Mouse (Mus musculus) heart, postnatal 25 days (tissue): ENCODE measurements around the gene Frat2. TPM values are rescaled to one million over a fixed set of nuclear protein-coding genes. Genes with fewer than 3 reads are reported as not detected.

Source experiments
- DNase-seq: peaks from one replicate; pipeline ENCODE4 v3.0.0; 2022; ENCODE audit warnings: low spot score
- intact Hi-C: fragments of 180-260 bp; cut with DNase I; formaldehyde crosslinking; loops from one replicate; pipeline ENCODE4 v1.15.1; 2025
- total RNA-seq, 2 experiments: library from RNA; stranded (reverse); gene quantifications; 2 replicates each; pipeline ENCODE4 v1.2.3; 2021

Gene Frat2
- total RNA-seq, 2 experiments from 2014 or later, result 5.6 to 5.8 TPM

- no peak for DNase-seq
- intact Hi-C loops, result no loop called here
Observed at GRCm38 (mm10) chr19:41796789-41797327, 51.1 kb downstream of the Frat2 start.

- no peak for DNase-seq
- intact Hi-C loops, result no loop called here
Observed at GRCm38 (mm10) chr19:41796148-41796760, 51.7 kb downstream of the Frat2 start.

Other genes with a start within 250 kb of the Frat2 start
- under 1 TPM; 0.17 to 0.31 TPM for gene Slit1, start 104.5 kb downstream of the Frat2 start, total RNA-seq
- 1 to 10 TPM; 1.6 to 1.8 TPM for gene Arhgap19, start 46.1 kb downstream of the Frat2 start, total RNA-seq
- gene Frat1, start 18.2 kb downstream of the Frat2 start, total RNA-seq, result 1 to 10 TPM; 3.7 to 4.9 TPM
- 10 to 100 TPM; 14.1 to 15.5 TPM for gene Rrp12, start 48.0 kb upstream of the Frat2 start, total RNA-seq
- gene Pgam1, start 63.8 kb upstream of the Frat2 start, total RNA-seq, result 100 to 1,000 TPM in 1 of 2 experiments, 10 to 100 TPM in 1; 98.5 to 103 TPM
- 10 to 100 TPM; 10.8 to 12.4 TPM for gene Exosc1, start 85.3 kb upstream of the Frat2 start, total RNA-seq
- gene Zdhhc16, start 85.3 kb upstream of the Frat2 start, total RNA-seq, result 10 to 100 TPM; 17.1 to 17.6 TPM
- 10 to 100 TPM; 13.2 to 17.2 TPM for gene Mms19, start 133.0 kb upstream of the Frat2 start, total RNA-seq
- 10 to 100 TPM; 22.3 to 23.8 TPM for gene Ubtd1, start 133.6 kb upstream of the Frat2 start, total RNA-seq
- not detected for gene Ankrd2, start 187.9 kb upstream of the Frat2 start, total RNA-seq
- 1 to 10 TPM; 1.1 to 1.7 TPM for gene Hoga1, start 197.5 kb upstream of the Frat2 start, total RNA-seq
- not detected for gene 4933411K16Rik, start 204.1 kb upstream of the Frat2 start, total RNA-seq
- 1 to 10 TPM; 3.3 to 3.7 TPM for gene Morn4, start 238.2 kb upstream of the Frat2 start, total RNA-seq
- 10 to 100 TPM; 18.4 to 19.0 TPM for gene Pi4k2a, start 242.3 kb upstream of the Frat2 start, total RNA-seq